Mouse (Mus musculus) gastrocnemius, postnatal 4 days (tissue): ENCODE results near the gene 5730522E02Rik. TPM values are rescaled to one million over a fixed set of nuclear protein-coding genes. Genes with fewer than 3 reads are reported as not detected.
A peak's percentile ranks its signal among the peaks of the same experiment; 100 is the strongest.

Experiments
- DNase-seq, 2 experiments: peaks; one replicate each; pipeline ENCODE4 v3.0.0; 2021 to 2022; ENCODE audit warnings: low spot score in 2 of 2, mixed read lengths in 2 of 2
- total RNA-seq, 2 experiments: library from RNA; stranded (reverse); gene quantifications; 2 replicates each; pipeline ENCODE4 v1.2.3; 2021

Gene 5730522E02Rik
- total RNA-seq, 2 experiments from 2014 or later: 0.32 to 0.34 TPM

DNA sequence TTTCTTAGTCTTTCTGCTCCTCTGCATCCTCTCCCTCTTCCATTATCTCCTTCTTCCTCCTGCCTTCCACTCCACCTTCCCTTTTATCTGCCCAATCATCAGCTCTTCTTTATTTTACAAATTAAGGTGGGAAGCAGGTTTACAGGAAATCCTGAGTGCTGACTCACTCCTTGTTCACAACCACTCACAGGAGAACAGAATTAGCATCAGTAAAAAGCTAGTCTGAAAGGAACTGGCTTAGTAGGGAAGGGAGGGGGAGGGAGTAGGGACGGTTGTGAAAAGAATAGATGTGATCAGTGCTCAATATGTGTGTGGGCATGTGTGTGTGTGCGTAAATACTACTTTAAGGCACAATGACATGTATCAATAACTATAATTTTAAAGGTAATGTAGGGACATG is 81.5 kb downstream of the 5730522E02Rik start:
- DNase-seq: no peak

DNA sequence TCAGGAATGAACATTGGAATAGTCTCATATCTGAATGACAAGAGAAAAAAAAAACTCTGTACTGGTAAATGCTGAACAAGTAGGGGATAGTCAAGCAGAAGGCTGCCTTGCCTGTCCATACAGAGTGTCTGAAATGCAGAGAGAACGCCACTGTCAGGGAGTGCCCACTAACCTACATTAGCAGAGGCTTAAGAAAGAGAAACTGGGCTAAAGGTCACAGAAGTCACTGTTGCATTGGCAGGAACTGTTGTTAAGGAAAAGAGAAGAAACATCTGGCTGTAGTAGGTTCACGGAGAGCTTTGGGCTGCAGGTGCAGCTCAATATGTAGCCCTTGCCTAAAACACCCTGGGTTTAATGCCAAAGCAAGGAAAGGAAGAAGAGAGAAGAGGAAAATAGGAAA is 82.2 kb downstream of the 5730522E02Rik start:
- no peak for DNase-seq

DNA sequence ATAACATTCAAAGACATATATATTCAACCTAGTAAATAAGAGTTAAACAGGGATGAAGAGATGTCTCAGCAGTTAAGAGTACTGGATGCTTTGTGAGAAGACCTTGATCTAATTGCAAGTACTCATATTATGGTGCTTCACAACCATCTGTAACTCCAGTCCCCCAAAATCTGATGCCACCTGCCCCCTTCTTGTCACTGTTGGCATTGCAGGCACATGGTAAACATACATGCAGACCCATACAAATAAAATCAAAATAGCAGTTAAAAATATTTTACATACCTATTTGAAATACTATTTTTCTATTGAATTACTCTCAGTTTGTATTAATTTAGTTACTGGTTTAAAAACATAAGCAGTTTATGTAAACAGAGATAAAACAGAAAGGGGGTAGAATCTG is 84.6 kb downstream of the 5730522E02Rik start:
- no peak for DNase-seq

DNA sequence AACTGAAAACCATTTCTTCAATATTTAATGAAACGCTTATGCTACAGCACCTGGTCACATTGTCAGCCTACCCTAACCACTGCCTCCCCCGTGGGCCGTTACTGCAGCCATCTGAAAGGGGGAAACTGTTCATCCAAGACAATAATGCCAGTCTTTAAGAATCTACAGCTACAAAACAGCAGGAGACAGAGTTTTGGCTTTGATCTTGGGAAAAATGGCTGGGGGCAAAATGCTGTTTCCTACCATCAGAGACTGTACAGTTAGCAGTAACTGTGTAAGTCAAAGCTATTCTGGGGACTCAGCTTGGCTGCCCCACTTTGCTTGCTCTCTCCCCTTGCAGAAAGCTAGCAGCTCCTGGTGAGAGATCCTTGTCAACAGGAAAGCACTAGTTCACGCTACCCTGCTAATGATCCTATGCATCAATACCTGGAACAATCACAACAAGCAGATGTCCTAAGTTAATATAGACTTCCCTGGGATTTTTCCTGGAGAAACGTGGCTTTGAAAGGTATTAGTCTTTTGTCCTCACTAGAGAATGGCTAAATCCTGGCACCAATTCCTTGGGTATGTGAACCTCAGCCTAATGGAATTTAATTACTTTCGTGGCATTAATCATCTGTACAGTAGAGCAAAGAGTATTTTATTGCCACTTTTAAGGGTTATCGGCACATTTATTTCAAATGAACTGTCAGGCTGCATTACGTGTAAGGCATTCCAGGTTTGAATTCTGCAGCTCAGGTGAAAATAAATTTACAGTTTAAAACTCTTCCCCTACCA is 89.6 kb downstream of the 5730522E02Rik start:
- DNase-seq: no peak

DNA sequence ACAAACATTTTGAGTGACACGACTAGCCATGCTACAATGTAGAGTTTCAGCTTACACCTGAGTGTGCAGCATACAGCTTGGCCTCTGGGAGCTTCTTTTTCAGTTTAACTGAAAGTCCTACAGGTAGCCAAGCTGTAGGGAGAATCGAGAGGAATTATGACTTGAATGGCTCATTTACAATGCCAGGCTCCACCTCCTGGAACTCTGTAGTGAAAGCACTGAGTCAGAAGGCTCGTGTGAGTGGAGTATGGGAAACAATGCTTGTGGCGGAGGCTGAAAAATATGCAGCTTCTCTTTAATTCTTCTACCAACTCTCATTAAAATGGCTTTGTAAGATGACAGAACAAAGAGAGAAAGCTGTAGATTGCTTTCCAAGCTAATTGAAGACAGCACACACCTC is 92.9 kb downstream of the 5730522E02Rik start:
- DNase-seq: no peak

DNA sequence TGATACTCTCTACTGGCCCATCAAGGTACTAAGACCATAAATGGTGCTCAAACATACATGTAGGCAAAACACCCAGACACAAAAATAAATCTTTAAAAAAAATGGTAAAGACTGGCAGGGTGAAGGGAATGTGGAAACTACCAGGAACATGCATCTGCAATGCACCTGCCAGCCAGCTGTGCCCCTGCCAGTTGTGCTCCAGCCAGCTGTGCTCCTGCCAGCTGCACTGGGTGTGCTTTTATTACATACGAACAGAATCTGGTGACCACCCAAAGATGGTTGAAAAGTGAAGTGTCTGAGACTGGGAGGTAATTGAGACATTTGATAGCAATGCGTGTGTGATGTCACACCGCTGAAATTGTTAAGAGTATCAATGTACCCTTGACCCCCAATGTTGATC is 98.4 kb downstream of the 5730522E02Rik start:
- DNase-seq: no peak

DNA sequence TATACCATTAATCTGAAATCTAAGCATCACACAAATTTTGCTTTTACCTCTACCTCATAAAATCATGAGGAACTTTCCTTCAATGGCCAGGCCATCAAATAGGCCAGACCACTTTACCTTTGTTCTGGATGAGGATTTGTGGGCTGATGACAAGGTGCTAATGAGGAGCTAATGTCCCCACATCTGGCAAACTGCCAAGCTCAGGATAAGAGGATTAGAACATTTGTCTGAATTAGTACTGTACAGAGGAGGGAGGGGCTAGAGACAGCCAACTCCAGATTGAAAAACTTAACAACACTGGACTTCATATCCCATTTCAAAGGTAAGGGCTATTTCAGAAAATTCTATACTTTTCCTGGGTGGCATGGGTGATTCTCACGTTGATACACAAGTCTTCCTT is 101.9 kb downstream of the 5730522E02Rik start:
- DNase-seq: no peak

DNA sequence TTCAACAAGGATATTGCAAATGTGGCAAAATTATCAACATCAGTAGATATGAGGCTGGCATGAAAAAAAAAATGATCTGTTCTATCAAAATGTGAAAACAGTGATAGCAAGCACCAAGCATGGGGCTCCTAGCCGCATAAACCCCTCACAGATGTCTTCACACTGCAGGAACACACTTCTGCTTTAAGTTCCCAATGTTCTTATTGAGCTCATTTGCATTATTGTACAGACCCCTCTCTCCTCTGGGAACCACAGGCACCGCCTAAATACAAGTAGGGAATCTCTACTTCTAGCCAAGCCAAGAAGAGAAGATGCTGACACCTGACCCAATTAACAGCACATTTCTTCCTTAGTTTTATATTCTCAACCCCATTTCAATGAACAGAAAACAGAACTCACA is 105.9 kb downstream of the 5730522E02Rik start:
- no peak for DNase-seq

DNA sequence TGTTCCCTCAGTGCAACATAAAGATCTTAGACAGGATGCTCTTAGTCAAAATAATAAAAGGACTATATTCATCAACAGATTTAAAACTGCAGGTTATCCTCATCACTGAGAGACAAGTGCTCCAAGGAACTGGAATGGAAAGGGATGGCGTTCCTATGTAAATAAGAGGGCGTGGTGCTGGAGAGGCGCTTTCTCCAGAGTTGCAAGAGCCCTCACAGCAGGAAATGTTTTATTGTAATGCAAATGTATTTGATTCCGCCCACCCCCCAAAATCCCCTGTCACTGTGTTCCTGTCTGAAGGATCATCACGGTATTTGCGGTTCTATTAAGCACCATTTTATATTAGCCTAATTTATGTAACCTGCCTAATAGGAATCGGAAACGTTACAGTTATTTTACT is 106.9 kb downstream of the 5730522E02Rik start:
- no peak for DNase-seq

DNA sequence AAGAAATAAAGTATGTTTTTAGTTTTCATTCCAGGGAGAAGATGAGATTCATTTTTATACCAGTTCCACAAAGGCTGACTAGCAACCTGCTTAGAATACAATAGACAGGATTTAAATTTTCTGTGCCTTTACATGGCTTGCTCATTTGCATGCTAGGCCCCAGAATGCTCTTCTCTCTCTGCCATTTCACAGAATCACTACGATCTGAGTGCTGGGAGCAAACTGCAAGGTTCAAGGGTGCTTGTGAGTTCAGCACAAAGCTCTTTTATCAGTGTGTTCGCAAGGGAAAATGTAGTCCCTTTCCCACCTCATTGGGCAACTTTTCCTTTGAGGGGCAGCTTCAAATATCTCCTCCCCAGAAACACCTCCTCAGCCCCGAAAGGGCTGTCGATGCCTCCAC is 107.7 kb downstream of the 5730522E02Rik start:
- no peak for DNase-seq

DNA sequence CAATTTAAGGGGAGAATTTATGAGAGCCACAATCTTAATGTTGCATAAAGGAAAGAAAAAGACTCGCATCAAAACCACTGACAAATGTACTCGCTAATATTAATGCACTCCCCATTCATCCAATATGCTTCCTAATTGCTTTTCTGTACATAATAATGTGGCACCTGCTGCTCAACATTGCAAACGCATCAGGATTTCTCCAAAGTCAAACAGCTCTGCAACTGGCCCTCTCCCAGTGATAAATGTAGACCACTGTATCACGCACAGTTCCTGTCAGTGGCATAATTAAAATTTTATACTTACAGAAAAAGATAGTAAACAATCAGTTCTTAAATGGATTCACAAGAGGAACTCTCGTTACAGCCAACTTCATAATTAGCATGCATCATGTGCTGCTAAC is 110.5 kb downstream of the 5730522E02Rik start:
- no peak for DNase-seq

DNA sequence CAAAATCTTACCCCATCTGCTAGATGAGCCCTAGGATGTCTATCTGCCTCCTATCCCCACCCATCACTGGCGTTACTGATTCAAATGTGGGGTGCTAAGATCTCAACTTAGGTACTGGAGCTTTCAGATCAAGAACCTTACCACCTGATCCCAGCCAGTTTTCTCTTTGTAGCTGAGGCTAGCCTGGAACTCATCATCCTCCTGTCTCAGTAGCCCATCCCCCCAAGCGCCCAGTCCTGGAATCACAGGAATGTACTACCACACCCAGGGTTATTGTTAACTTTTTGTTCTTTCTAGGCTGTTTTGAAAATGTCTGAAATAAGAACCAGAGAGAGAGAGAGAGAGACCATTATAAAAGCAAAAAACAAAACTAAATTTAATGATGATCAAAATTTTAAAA is 111.6 kb downstream of the 5730522E02Rik start:
- DNase-seq: no peak

DNA sequence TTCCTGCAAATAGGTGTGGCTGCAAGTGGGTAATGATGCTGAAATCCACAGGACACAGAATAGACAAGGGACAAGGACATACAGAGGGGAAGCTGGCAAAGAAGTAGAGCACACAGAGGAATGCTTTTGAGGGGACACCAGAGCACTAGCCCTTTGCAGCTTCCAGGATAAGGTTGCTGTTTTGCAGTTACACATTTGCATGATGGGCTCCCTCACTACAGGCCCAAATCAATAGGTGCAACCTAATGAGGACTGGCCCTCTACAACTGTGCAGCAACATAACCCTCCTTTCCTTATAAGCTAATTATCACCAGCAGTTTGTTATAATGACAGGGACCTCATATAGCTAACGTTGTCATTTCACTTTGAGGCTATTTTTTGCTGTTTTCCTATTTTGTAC is 114.5 kb downstream of the 5730522E02Rik start:
- no peak for DNase-seq

DNA sequence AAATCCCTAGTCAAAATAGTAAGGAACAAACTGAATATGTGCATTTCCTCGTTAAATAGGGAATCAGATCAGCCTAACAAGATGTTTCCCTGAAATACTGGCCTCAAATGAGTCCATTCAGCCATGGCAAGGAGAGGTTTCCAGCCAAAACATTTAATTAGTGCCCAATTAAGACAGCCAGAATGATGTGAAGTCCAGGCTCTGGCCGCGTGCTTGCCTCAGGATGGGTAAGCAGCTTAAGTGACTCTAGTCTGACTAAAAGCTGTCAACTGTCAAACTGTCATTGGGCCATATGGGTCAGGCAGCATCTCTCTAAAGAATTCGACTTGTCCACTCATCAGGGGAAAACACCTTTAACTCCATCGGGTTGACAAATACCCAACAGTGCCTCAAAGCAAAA is 121.6 kb downstream of the 5730522E02Rik start:
- no peak for DNase-seq

DNA sequence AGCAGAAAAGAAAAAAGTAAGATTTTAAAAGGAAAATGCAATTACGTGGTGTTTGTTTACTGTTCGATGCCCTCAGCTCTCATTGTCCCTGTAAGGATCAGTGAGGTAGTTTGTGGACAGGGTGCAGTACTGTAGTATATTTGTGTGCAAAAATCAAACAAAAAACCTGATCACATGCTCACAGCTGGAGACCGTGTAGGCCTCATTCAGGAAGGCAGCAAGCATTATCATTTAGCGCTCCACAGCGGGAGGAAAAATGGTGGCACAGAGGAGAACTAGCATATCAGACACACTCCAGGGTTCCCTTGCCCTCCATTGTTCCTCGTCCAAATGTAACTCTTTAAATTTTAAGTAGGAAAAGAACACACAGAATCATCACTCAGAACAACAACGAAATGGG is 123.9 kb downstream of the 5730522E02Rik start:
- no peak for DNase-seq

DNA sequence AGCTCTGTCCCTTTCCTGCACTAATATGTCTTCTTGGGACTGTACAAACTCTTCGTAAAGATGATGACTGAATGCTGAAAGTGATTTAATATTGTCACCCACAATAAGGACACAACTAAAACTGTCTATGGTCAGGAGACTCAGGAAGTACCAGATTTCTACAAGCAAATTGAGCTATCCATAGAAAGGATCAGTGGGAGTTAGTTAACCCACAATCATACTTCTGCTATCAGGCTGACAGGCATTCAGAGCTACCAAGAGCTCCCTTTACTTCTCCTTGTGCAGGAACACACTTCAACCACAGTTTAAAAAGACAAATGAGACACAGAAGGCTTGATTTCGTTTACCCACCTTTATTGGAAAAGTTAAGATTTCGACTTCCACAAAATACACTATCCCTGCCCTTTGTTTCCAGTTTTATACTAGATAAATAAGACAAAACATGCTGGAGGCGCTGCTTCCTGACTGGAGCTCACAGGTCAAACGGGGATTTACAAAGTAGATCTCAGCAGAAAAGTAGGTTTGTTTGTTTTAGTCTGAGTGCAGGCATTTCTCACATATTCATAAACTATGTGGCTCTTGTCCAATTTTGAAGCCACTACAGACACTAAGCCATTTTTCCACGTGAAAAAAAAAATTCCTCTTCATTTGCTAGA is 125.1 kb downstream of the 5730522E02Rik start:
- no peak for DNase-seq

DNA sequence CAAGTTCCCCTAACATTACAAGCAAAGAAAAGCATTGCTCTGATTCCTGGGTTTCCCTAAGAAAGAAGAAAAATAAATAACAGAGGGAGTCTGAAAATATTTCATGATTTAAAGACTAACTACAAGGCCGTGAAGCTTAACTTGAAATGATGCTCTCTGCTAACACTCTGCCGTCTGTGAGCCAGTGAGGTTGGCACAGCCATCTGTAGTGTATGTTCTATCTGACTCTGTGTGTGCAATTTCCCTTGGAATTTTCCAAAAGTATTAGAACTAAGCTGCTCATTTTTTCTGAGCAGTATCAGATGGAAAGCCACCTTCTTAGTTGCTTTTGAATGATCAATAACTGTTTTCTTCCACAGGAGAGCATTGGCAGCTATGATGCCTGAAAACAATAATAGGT is 134.2 kb downstream of the 5730522E02Rik start:
- no peak for DNase-seq

DNA sequence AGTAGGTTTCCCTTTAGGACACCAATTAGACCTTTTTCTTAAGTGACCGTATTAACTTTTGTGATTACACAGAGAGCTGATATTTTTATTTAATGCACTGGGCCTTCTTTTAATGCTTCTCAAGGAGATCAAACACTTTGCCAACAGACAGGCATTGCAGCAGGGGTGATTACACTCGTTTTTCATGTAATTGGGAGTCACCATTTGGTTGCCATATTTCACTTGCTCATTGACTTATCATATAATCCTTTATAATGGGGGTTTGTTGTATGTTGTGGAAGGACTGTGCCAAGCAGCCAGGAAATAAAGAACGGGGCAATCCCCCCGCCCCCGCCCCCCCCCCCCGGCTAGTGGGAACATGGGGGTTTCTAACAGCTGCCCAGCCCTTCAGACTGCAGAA is 135.0 kb downstream of the 5730522E02Rik start:
- no peak for DNase-seq

DNA sequence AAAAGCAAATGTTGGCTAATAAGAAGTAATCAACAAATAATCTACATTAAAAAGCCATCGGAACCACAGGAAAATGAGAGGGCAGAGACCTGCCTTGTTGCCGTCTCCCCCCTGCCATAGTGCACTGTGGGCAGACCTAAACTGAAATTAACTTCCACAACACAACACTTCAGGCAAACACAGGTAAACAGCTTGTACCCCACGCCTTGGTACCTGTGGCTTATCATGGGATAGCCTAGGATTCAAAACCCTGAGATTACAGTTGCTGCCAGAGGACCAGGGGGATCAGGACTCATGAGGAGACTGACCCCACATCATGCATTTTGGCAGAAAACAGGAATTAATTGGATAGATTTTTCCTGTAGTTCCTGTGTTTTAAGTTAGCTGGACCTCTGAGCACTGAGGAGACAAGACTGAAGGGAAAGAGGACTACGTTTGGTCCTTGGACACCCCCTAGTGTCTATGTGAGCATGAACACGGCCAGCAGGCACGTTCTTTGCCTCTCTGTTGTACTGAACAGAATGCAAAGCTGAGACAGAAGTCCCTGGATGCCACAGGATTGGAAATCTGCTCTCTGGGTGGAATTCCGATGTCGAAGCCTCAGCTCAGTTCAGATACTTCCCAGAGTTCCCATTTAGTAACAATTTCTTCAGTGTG is 136.8 kb downstream of the 5730522E02Rik start:
- DNase-seq: peak in 1 of 2 experiments; percentile 19

DNA sequence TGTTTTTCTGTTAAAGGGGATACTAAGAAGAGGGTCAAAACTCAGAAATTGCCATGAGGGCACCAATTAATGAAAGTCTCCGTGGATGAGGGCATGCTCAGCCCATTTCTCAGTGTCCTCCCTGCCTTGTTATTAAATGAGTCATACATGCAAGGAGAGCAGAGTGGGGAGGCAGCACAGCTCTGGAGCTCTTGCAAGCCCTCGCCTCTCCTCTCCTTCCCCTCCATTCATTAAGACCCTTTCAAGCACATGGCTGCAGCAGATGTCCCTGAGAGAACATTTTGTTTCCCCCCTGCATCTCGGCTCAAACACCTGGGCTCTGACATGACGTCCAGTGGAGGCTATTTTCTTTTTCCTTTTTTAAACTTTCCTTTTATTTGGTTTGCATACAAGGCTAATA is 138.5 kb downstream of the 5730522E02Rik start:
- DNase-seq: no peak

DNA sequence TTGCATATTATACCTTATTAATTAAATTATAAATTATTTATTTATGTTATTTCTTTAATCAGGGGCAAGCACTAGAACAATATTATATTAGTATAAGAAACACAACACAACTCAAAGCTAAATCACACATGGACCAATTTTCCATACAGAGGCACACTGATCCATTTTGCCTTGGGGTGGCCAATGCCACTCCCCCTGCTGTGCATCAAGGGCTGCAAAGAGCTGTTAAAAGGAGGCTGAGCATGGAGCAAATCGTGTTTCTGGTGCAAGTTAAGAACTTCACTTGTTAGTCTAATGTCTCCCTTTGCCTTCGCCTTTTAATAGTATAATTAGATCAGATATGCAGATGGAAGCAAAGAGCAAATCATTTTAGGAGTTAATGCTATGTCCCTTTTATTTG is 147.3 kb downstream of the 5730522E02Rik start:
- DNase-seq: no peak

DNA sequence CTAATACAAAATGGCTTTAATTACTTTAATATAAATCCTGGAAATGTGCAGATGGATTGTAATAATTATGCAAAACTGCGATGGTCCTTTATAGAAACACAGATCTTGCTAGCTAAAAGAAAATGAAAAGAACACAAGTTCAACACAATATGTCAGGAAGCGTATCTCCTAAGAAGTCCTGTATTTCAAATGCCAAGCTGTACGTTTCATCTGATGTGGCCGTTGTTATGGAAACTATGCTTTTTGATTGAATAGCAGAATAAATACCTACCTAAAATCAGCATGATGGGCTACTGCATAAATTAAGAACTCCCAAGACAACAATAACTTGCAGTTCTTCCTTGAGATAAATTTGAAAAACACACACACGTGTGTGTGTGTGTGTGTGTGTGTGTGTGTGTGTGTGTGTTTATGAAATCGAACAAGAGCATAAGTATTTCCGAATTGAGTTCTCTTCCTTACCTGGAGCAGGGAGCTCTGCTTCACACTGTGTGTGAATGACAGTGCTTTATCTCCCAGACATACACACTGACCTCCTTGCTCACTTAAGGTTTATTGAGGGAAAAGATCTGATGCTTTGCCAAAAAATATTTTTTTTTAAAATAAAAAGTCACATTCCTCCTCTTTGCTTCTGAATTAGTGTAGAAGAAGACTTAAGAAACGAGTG is 149.0 kb downstream of the 5730522E02Rik start:
- DNase-seq: no peak
